Mouse (Mus musculus): ENCODE results near the gene Mapkapk3. TPM values are rescaled to one million over a fixed set of nuclear protein-coding genes. Genes with fewer than 3 reads are reported as not detected.

Mapkapk3 gene
- polyA plus RNA-seq, 1 experiment from 2014 or later = 1.8 TPM

- H3K4me1 ChIP-seq (ENCODE audit: control insufficient read depth, insufficient read depth, low read length) = peaks cover 13% of the 10 kb centered on the region
- no peak overlapping the region for H3K9ac ChIP-seq (replicated peaks; ENCODE audit: low read length)
- no peaks in the 10 kb centered on the region for H3K27me3 ChIP-seq (ENCODE audit: control insufficient read depth, insufficient read depth, low read length)
- H3K27ac ChIP-seq (replicated peaks; ENCODE audit: low read depth, low read length) = no peak overlapping the region
- H3K9me3 ChIP-seq (ENCODE audit: control insufficient read depth, low read length) = no peaks in the 10 kb centered on the region
- H3K36me3 ChIP-seq (ENCODE audit: control insufficient read depth, insufficient read depth, low read length) = peaks cover 18% of the 10 kb centered on the region
- WGBS = 90% methylated on average over 8 of the region's 8 CpGs
- no peak overlapping the region for H3K4me2 ChIP-seq (ENCODE audit: low read length)
- no peak overlapping the region for H3K4me3 ChIP-seq (replicated peaks; ENCODE audit: low read depth, low read length)
- ATAC-seq (ENCODE audit: low FRiP score, low TSS enrichment) (no peak), DNase-seq (no peak)
Measured at GRCm38 (mm10) chr9:107298059-107298780, 8.5 kb upstream of the Mapkapk3 start.

- WGBS = 86% methylated on average over 4 of the region's 4 CpGs
- peaks cover 13% of the 10 kb centered on the region for H3K4me1 ChIP-seq (ENCODE audit: control insufficient read depth, insufficient read depth, low read length)
- DNase-seq = no peak
- H3K4me3 ChIP-seq (replicated peaks; ENCODE audit: low read depth, low read length) = peak overlapping the region; percentile 71
- H3K9ac ChIP-seq (replicated peaks; ENCODE audit: low read length) = 0 out of 2 replicates have a peak overlapping the region, but pooled peaks have one; percentile 66
- H3K4me2 ChIP-seq (ENCODE audit: low read length) = peak overlapping the region; percentile 95
- H3K27me3 ChIP-seq (ENCODE audit: control insufficient read depth, insufficient read depth, low read length) = no peaks in the 10 kb centered on the region
- no peaks in the 10 kb centered on the region for H3K9me3 ChIP-seq (ENCODE audit: control insufficient read depth, low read length)
- peaks cover 18% of the 10 kb centered on the region for H3K36me3 ChIP-seq (ENCODE audit: control insufficient read depth, insufficient read depth, low read length)
- no peak overlapping the region for H3K27ac ChIP-seq (replicated peaks; ENCODE audit: low read depth, low read length)
- ATAC-seq (ENCODE audit: low FRiP score, low TSS enrichment) = no peak
Measured at GRCm38 (mm10) chr9:107297658-107298057, 8.0 kb upstream of the Mapkapk3 start.

GRCm38 (mm10) chr9:107297059-107297458, 7.4 kb upstream of the Mapkapk3 start:
- H3K36me3 ChIP-seq (ENCODE audit: control insufficient read depth, insufficient read depth, low read length) = peaks cover 16% of the 10 kb centered on the region
- peaks cover 13% of the 10 kb centered on the region for H3K4me1 ChIP-seq (ENCODE audit: control insufficient read depth, insufficient read depth, low read length)
- no peaks in the 10 kb centered on the region for H3K27me3 ChIP-seq (ENCODE audit: control insufficient read depth, insufficient read depth, low read length)
- peak overlapping the region; percentile 66 for H3K9ac ChIP-seq (replicated peaks; ENCODE audit: low read length)
- H3K4me3 ChIP-seq (replicated peaks; ENCODE audit: low read depth, low read length) = peak overlapping the region; percentile 71
- no peak; the same call in 1 of the 2 replicates for ATAC-seq (ENCODE audit: low FRiP score, low TSS enrichment)
- peak overlapping the region; percentile 95 for H3K4me2 ChIP-seq (ENCODE audit: low read length)
- no peaks in the 10 kb centered on the region for H3K9me3 ChIP-seq (ENCODE audit: control insufficient read depth, low read length)
- WGBS = 15% methylated on average over 16 of the region's 16 CpGs
- H3K27ac ChIP-seq (replicated peaks; ENCODE audit: low read depth, low read length) = no peak overlapping the region
- DNase-seq = no peak

GRCm38 (mm10) chr9:107296501-107296965, 6.9 kb upstream of the Mapkapk3 start:
- WGBS = under 1% methylated on average over 31 of the region's 31 CpGs
- Histone ChIP-seq H3K27me3 (ENCODE audit: control insufficient read depth, insufficient read depth, low read length) (no peaks in the 10 kb centered on the region), H3K9ac (replicated peaks; ENCODE audit: low read length) (peak overlapping the region; percentile 66), H3K4me3 (replicated peaks; ENCODE audit: low read depth, low read length) (peak overlapping the region; percentile 71), H3K27ac (replicated peaks; ENCODE audit: low read depth, low read length) (no peak overlapping the region), H3K4me2 (ENCODE audit: low read length) (peak overlapping the region; percentile 95), H3K9me3 (ENCODE audit: control insufficient read depth, low read length) (no peaks in the 10 kb centered on the region), H3K4me1 (ENCODE audit: control insufficient read depth, insufficient read depth, low read length) (peaks cover 13% of the 10 kb centered on the region), H3K36me3 (ENCODE audit: control insufficient read depth, insufficient read depth, low read length) (peaks cover 11% of the 10 kb centered on the region)
- ATAC-seq (ENCODE audit: low FRiP score, low TSS enrichment) (peak; percentile 95), DNase-seq (peak; percentile 96)

GRCm38 (mm10) chr9:107296041-107296440, 6.4 kb upstream of the Mapkapk3 start:
- peaks cover 6% of the 10 kb centered on the region for H3K36me3 ChIP-seq (ENCODE audit: control insufficient read depth, insufficient read depth, low read length)
- DNase-seq = no peak
- H3K9ac ChIP-seq (replicated peaks; ENCODE audit: low read length) = no peak overlapping the region
- peak; percentile 18; the same call in 1 of the 2 replicates for ATAC-seq (ENCODE audit: low FRiP score, low TSS enrichment)
- peak overlapping the region; percentile 71 for H3K4me3 ChIP-seq (replicated peaks; ENCODE audit: low read depth, low read length)
- WGBS = 6% methylated on average over 14 of the region's 14 CpGs
- H3K27ac ChIP-seq (replicated peaks; ENCODE audit: low read depth, low read length) = no peak overlapping the region
- no peaks in the 10 kb centered on the region for H3K27me3 ChIP-seq (ENCODE audit: control insufficient read depth, insufficient read depth, low read length)
- H3K4me2 ChIP-seq (ENCODE audit: low read length) = peak overlapping the region; percentile 95
- H3K9me3 ChIP-seq (ENCODE audit: control insufficient read depth, low read length) = no peaks in the 10 kb centered on the region
- peaks cover 13% of the 10 kb centered on the region for H3K4me1 ChIP-seq (ENCODE audit: control insufficient read depth, insufficient read depth, low read length)

- peaks cover 4% of the 10 kb centered on the region for H3K36me3 ChIP-seq (ENCODE audit: control insufficient read depth, insufficient read depth, low read length)
- peak within 1 kb of the TSS; percentile 71 for H3K4me3 ChIP-seq (replicated peaks; ENCODE audit: low read depth, low read length)
- peaks cover 13% of the 10 kb centered on the region for H3K4me1 ChIP-seq (ENCODE audit: control insufficient read depth, insufficient read depth, low read length)
- DNase-seq = no peak
- H3K27ac ChIP-seq (replicated peaks; ENCODE audit: low read depth, low read length) = no peak within 1 kb of the TSS
- H3K9me3 ChIP-seq (ENCODE audit: control insufficient read depth, low read length) = no peaks in the 10 kb centered on the region
- H3K27me3 ChIP-seq (ENCODE audit: control insufficient read depth, insufficient read depth, low read length) = no peaks in the 10 kb centered on the region
- peak within 1 kb of the TSS; percentile 66 for H3K9ac ChIP-seq (replicated peaks; ENCODE audit: low read length)
- ATAC-seq (ENCODE audit: low FRiP score, low TSS enrichment) = no peak
- peak within 1 kb of the TSS; percentile 95 for H3K4me2 ChIP-seq (ENCODE audit: low read length)
Measured at GRCm38 (mm10) chr9:107296016-107296040, 6.2 kb upstream of the Mapkapk3 start, which contains the start of gene Cish. Cish (plus strand) TSS chr9:107296026.

GRCm38 (mm10) chr9:107295616-107296015, 5.9 kb upstream of the Mapkapk3 start:
- Histone ChIP-seq H3K27me3 (ENCODE audit: control insufficient read depth, insufficient read depth, low read length) (no peaks in the 10 kb centered on the region), H3K27ac (replicated peaks; ENCODE audit: low read depth, low read length) (no peak overlapping the region), H3K4me1 (ENCODE audit: control insufficient read depth, insufficient read depth, low read length) (peaks cover 13% of the 10 kb centered on the region), H3K36me3 (ENCODE audit: control insufficient read depth, insufficient read depth, low read length) (peaks cover 2% of the 10 kb centered on the region), H3K9me3 (ENCODE audit: control insufficient read depth, low read length) (no peaks in the 10 kb centered on the region), H3K4me3 (replicated peaks; ENCODE audit: low read depth, low read length) (no peak overlapping the region), H3K4me2 (ENCODE audit: low read length) (peak overlapping the region; percentile 95), H3K9ac (replicated peaks; ENCODE audit: low read length) (no peak overlapping the region)
- 85% methylated on average over 4 of the region's 4 CpGs for WGBS
- no peak for ATAC-seq (ENCODE audit: low FRiP score, low TSS enrichment)
- DNase-seq = no peak

- WGBS = 3% methylated on average over 6 of the region's 6 CpGs
- no peak overlapping the region for H3K4me2 ChIP-seq (ENCODE audit: low read length)
- peaks cover 4% of the 10 kb centered on the region; the same call in 1 of the 2 replicates for H3K27me3 ChIP-seq (ENCODE audit: control insufficient read depth, insufficient read depth, low read length)
- no peaks in the 10 kb centered on the region for H3K9me3 ChIP-seq (ENCODE audit: control insufficient read depth, low read length)
- no peak overlapping the region for H3K27ac ChIP-seq (replicated peaks; ENCODE audit: low read depth, low read length)
- ATAC-seq (ENCODE audit: low FRiP score, low TSS enrichment) (no peak), DNase-seq (peak; percentile 82)
- no peaks in the 10 kb centered on the region for H3K36me3 ChIP-seq (ENCODE audit: control insufficient read depth, insufficient read depth, low read length)
- no peak overlapping the region for H3K4me3 ChIP-seq (replicated peaks; ENCODE audit: low read depth, low read length)
- H3K4me1 ChIP-seq (ENCODE audit: control insufficient read depth, insufficient read depth, low read length) = peaks cover 19% of the 10 kb centered on the region
- no peak overlapping the region for H3K9ac ChIP-seq (replicated peaks; ENCODE audit: low read length)
Measured at GRCm38 (mm10) chr9:107294249-107294648, 4.6 kb upstream of the Mapkapk3 start.

- peaks cover 4% of the 10 kb centered on the region; the same call in 1 of the 2 replicates for H3K27me3 ChIP-seq (ENCODE audit: control insufficient read depth, insufficient read depth, low read length)
- no peaks in the 10 kb centered on the region for H3K36me3 ChIP-seq (ENCODE audit: control insufficient read depth, insufficient read depth, low read length)
- H3K4me2 ChIP-seq (ENCODE audit: low read length) = no peak overlapping the region
- no peaks in the 10 kb centered on the region for H3K9me3 ChIP-seq (ENCODE audit: control insufficient read depth, low read length)
- H3K9ac ChIP-seq (replicated peaks; ENCODE audit: low read length) = no peak overlapping the region
- ATAC-seq (ENCODE audit: low FRiP score, low TSS enrichment) (no peak), DNase-seq (peak; percentile 91)
- WGBS = 29% methylated on average over 10 of the region's 10 CpGs
- H3K4me3 ChIP-seq (replicated peaks; ENCODE audit: low read depth, low read length) = no peak overlapping the region
- H3K27ac ChIP-seq (replicated peaks; ENCODE audit: low read depth, low read length) = no peak overlapping the region
- H3K4me1 ChIP-seq (ENCODE audit: control insufficient read depth, insufficient read depth, low read length) = peaks cover 9% of the 10 kb centered on the region
Measured at GRCm38 (mm10) chr9:107290897-107291296, 1.2 kb upstream of the Mapkapk3 start.

Measured in midbrain, embryonic 14.5 days (tissue).